Mouse (Mus musculus) stomach, postnatal 0 days (tissue): Measurements from ENCODE around the gene Vsnl1.

Experiments
- CTCF ChIP-seq: IDR thresholded peaks from 2 replicates; pipeline ENCODE4 v1.5.1; 2016; ENCODE audit warnings: antibody characterized with exemption, low read depth, mild to moderate bottlenecking, moderate library complexity
- EP300 ChIP-seq: optimal IDR thresholded peaks from 2 replicates; pipeline ENCODE3; 2016; ENCODE audit warnings: antibody characterized with exemption

- no peak for TF ChIP-seq CTCF
- no peak for TF ChIP-seq EP300
These were observed 129.4 kb downstream of the Vsnl1 start for GRCm38 (mm10) chr12:11306753-11307645.
